Mouse (Mus musculus): ENCODE measurements at regions not wholly inside any gene's neighbourhood (a gene's known extent, or its start where the extent isn't known, plus 50 kb on each side); places are given as distances from the start of the nearest gene placed in this dataset.

DNA sequence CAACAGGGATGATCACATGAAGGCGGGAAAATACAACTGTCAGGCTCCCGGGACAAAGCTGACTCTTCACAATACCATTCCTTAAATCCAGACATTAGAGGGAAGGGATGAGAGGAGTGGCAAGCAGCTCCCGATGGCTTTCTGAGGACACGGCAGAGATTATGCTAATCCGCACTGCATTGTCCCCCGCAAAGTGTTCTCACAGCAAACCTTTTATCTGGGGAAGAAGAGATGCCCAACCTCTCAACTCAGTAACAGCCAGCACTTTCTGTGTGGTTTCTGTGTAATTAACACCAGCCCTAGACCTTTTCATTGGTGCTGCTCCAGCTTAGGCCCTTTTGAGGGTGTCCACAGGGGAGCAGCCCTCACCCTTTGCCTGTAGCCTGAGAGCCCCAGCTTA lies 137.9 kb downstream of the Barhl2 start:
- TF ChIP-seq CTCF (IDR thresholded peaks at IDR 0.05; ENCODE audit: borderline replicate concordance, insufficient read depth, low read depth, low read length) = no peak
- TF ChIP-seq POLR2A (IDR thresholded peaks at IDR 0.05; ENCODE audit: borderline replicate concordance, insufficient read depth, low read length) = no peak

Measured in cerebellum, adult 2 months (tissue).